Mouse (Mus musculus) heart, postnatal 0 days (tissue): Measurements from ENCODE around the gene Cd19. TPM values are rescaled to one million over a fixed set of nuclear protein-coding genes. Genes with fewer than 3 reads are reported as not detected.

ENCODE experiments used
- ATAC-seq: fragments of 200-750 bp; cut with Nextera tagmentation; 2 replicates; pipeline ENCODE4 v1.8.0; 2017; ENCODE audit warnings: low read depth, moderate number of reproducible peaks, moderate library complexity; ENCODE audit not compliant: insufficient read depth
- DNase-seq: peaks from one replicate; pipeline ENCODE4 v3.0.0-alpha.2; 2016; ENCODE audit warnings: low spot score
- H3K27ac ChIP-seq: fragments of 300-500 bp; sonication (generic); 2 replicates; pipeline ENCODE4 v1.5.1; 2014; ENCODE audit warnings: low read depth, mild to moderate bottlenecking
- H3K27me3 ChIP-seq: fragments of 300-500 bp; sonication (generic); 2 replicates; pipeline ENCODE4 v1.6.1; 2014; ENCODE audit warnings: low read length, mixed read lengths; ENCODE audit not compliant: control insufficient read depth, insufficient read depth
- H3K36me3 ChIP-seq: fragments of 300-500 bp; sonication (generic); replicated peaks from 2 replicates; pipeline ENCODE4 v1.6.1; 2014; ENCODE audit warnings: low read length, mixed read lengths; ENCODE audit not compliant: control insufficient read depth, insufficient read depth
- H3K4me1 ChIP-seq: fragments of 300-500 bp; sonication (generic); 2 replicates; pipeline ENCODE4 v1.6.1; 2014; ENCODE audit warnings: antibody characterized with exemption; ENCODE audit not compliant: control insufficient read depth, insufficient read depth
- H3K4me2 ChIP-seq: fragments of 300-500 bp; sonication (generic); 2 replicates; pipeline ENCODE4 v1.6.1; 2014; ENCODE audit warnings: low read depth, mild to moderate bottlenecking, low read length, moderate library complexity
- H3K4me3 ChIP-seq: fragments of 300-500 bp; sonication (generic); 2 replicates; pipeline ENCODE4 v1.5.1; 2014; ENCODE audit warnings: low read depth, low read length
- H3K9ac ChIP-seq: fragments of 300-500 bp; sonication (generic); replicated peaks from 2 replicates; pipeline ENCODE4 v1.6.1; 2014; ENCODE audit warnings: low read depth, low read length, mixed read lengths
- H3K9me3 ChIP-seq: fragments of 300-500 bp; sonication (generic); replicated peaks from 2 replicates; pipeline ENCODE4 v1.6.1; 2016; ENCODE audit warnings: low read length; ENCODE audit not compliant: control insufficient read depth
- CTCF ChIP-seq: IDR thresholded peaks from 2 replicates; pipeline ENCODE4 v1.5.1; 2016; ENCODE audit warnings: antibody characterized with exemption, control low read depth, low read depth
- EP300 ChIP-seq: IDR thresholded peaks from 2 replicates; pipeline ENCODE4 v1.6.1; 2016; ENCODE audit warnings: antibody characterized with exemption, low read depth
- WGBS: fragments of 180-500 bp; shearing (Covaris S2); extraction: QIAGEN DNeasy Blood & Tissue Kit; methylation state at CpG from one replicate; pipeline ENCODE4 v1.1.7; 2014; 5-methylcytosine and 5-hydroxymethylcytosine counted together
- polyA plus RNA-seq: library from polyadenylated mRNA; unstranded; fragments of >200 nt; fragmentation: Nextera tagmentation; extraction: Ambion mirVana; gene quantifications from 2 replicates; pipeline ENCODE4 v1.2.1, GENCODE M21; 2015
- total RNA-seq: library from RNA; depleted of rRNA; stranded (reverse); fragments of >200 nt; gene quantifications from 2 replicates; pipeline ENCODE4 v1.2.3, GENCODE M21; 2014; ENCODE audit warnings: low replicate concordance

Cd19 gene
- total and polyA plus RNA-seq, 2 experiments from 2014 or later: 0.04 to 0.12 TPM

DNA sequence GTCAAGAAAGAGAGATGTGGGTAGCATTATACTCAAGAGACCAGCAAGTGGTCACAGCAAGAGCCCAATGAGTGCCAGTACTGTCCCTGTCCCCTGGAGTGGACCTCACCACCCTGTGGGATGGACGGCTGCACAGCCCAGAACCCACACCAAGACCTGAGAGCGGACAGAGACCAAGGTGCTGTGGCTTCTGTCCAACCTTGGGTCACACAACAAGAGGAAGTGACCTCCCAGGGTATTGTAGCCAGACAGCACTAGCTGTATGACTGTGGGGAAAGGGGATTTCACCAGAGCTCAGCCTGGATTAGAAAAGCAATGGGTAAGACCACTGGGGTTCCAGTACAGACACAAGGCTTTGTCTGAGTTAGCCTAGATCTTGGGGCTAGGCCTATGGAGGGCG, 37.6 kb upstream of the Cd19 start:
- Histone ChIP-seq H3K9ac (no peak overlapping the region), H3K36me3 (peaks cover 10% of the 10 kb centered on the region), H3K9me3 (no peaks in the 10 kb centered on the region), H3K4me2 (no peak overlapping the region), H3K4me3 (no peak overlapping the region), H3K27ac (no peak overlapping the region), H3K27me3 (no peaks in the 10 kb centered on the region), H3K4me1 (no peaks in the 10 kb centered on the region)
- DNase-seq: no peak
- 87% methylated on average over 3 of the region's 3 CpGs for WGBS
- ATAC-seq: no peak
- no peak for TF ChIP-seq EP300
- TF ChIP-seq CTCF: no peak

- DNase-seq (no peak), ATAC-seq (no peak)
- Histone ChIP-seq H3K4me3 (no peak overlapping the region), H3K27ac (no peak overlapping the region), H3K36me3 (peaks cover 17% of the 10 kb centered on the region), H3K9ac (no peak overlapping the region), H3K27me3 (no peaks in the 10 kb centered on the region), H3K9me3 (no peaks in the 10 kb centered on the region), H3K4me2 (no peak overlapping the region), H3K4me1 (no peaks in the 10 kb centered on the region)
- WGBS: 85% methylated on average over 6 of the region's 6 CpGs
- TF ChIP-seq EP300: no peak
- TF ChIP-seq CTCF: no peak
Observed at GRCm38 (mm10) chr7:126450641-126451040, 36.0 kb upstream of the Cd19 start.

DNA sequence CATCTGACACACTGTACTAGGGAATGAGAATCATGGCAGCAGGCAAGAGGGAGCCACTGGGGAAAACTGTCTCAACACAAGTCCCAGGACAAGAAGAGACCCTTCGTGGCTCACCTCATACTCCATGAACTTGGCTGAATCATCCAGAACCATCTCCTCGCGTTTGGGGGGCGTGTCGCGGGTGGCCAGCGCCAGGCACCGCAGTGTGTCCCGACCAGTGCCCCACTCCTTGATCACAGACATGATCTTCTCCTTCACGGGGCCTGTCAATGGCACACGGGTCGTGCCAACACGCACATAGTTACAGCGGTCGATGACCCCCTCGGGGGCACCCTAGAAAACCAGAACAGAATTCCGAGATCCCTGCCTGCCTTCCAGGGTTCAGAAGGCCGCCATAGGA, 35.3 kb upstream of the Cd19 start:
- H3K9me3 ChIP-seq: no peaks in the 10 kb centered on the region
- no peaks in the 10 kb centered on the region for H3K4me1 ChIP-seq
- H3K9ac ChIP-seq: no peak overlapping the region
- H3K27ac ChIP-seq: no peak overlapping the region
- TF ChIP-seq CTCF (no peak), EP300 (no peak)
- DNase-seq: no peak
- peaks cover 23% of the 10 kb centered on the region for H3K36me3 ChIP-seq
- H3K4me2 ChIP-seq: no peak overlapping the region
- WGBS: 88% methylated on average over 18 of the region's 18 CpGs
- no peak for ATAC-seq
- H3K27me3 ChIP-seq: no peaks in the 10 kb centered on the region
- no peak overlapping the region for H3K4me3 ChIP-seq

- no peak overlapping the region for H3K9ac ChIP-seq
- ATAC-seq (no peak), DNase-seq (no peak)
- no peak overlapping the region for H3K4me3 ChIP-seq
- H3K4me1 ChIP-seq: no peaks in the 10 kb centered on the region
- no peak overlapping the region for H3K4me2 ChIP-seq
- no peaks in the 10 kb centered on the region for H3K9me3 ChIP-seq
- no peaks in the 10 kb centered on the region for H3K27me3 ChIP-seq
- H3K27ac ChIP-seq: no peak overlapping the region
- TF ChIP-seq EP300 (no peak), CTCF (no peak)
- WGBS: 87% methylated on average over 19 of the region's 19 CpGs
- peaks cover 38% of the 10 kb centered on the region for H3K36me3 ChIP-seq
Observed at GRCm38 (mm10) chr7:126448481-126448880, 33.8 kb upstream of the Cd19 start.

- Histone ChIP-seq H3K27ac (no peak overlapping the region), H3K4me2 (no peak overlapping the region), H3K9ac (no peak overlapping the region), H3K4me3 (no peak overlapping the region), H3K27me3 (no peaks in the 10 kb centered on the region), H3K36me3 (peaks cover 46% of the 10 kb centered on the region), H3K9me3 (no peaks in the 10 kb centered on the region), H3K4me1 (no peaks in the 10 kb centered on the region)
- DNase-seq: no peak
- no peak for TF ChIP-seq EP300
- WGBS: 89% methylated on average over 21 of the region's 21 CpGs
- no peak for ATAC-seq
Observed at GRCm38 (mm10) chr7:126446217-126446616, 31.5 kb upstream of the Cd19 start.

GRCm38 (mm10) chr7:126445104-126445815, 30.6 kb upstream of the Cd19 start:
- peaks cover 50% of the 10 kb centered on the region for H3K36me3 ChIP-seq
- H3K27me3 ChIP-seq: no peaks in the 10 kb centered on the region
- H3K27ac ChIP-seq: no peak overlapping the region
- TF ChIP-seq CTCF (no peak), EP300 (no peak)
- H3K9ac ChIP-seq: no peak overlapping the region
- no peaks in the 10 kb centered on the region for H3K4me1 ChIP-seq
- no peak for ATAC-seq
- 92% methylated on average over 15 of the region's 15 CpGs for WGBS
- no peaks in the 10 kb centered on the region for H3K9me3 ChIP-seq
- H3K4me2 ChIP-seq: no peak overlapping the region
- no peak overlapping the region for H3K4me3 ChIP-seq
- DNase-seq: no peak
